ENCODE assay signal across 8 mouse cellular contexts in genomic region chr2:174672506-174673190, GRCm38 (mm10). TPM values are rescaled to one million over a fixed set of nuclear protein-coding genes. Genes with fewer than 3 reads are reported as not detected.
DNase-seq lines count a peak whose midpoint lies in the region; ATAC-seq and TF ChIP-seq lines count a peak whose summit lies in the region.

No protein-coding gene starts in this region.

- no peak overlapping the region for H3K9ac ChIP-seq in liver, embryonic 13.5 days

- no peaks in the 10 kb centered on the region for H3K9me3 ChIP-seq in liver, embryonic 13.5 days (replicated peaks)

- peak; percentile 52; the same call in 1 of the 2 replicates for ATAC-seq in liver, embryonic 13.5 days (ENCODE audit: low read depth)

- no peaks in the 10 kb centered on the region for H3K36me3 ChIP-seq in liver, embryonic 13.5 days
- no peaks in the 10 kb centered on the region for H3K36me3 ChIP-seq in myocyte (ENCODE audit: control insufficient read depth, insufficient read depth)
- no peaks in the 10 kb centered on the region for H3K36me3 ChIP-seq in thymus, adult 2 months (ENCODE audit: control insufficient read depth, insufficient read depth, low read length)

- peaks cover 36% of the 10 kb centered on the region for H3K27me3 ChIP-seq in liver, embryonic 13.5 days
- no peaks in the 10 kb centered on the region for H3K27me3 ChIP-seq in myocyte (ENCODE audit: control insufficient read depth, insufficient read depth, insufficient read length)
- no peaks in the 10 kb centered on the region for H3K27me3 ChIP-seq in thymus, adult 2 months (ENCODE audit: control insufficient read depth, insufficient read depth, low read length)

- peak overlapping the region; percentile 81 for H3K27ac ChIP-seq in gastrocnemius, adult 2 months
- no peak overlapping the region for H3K27ac ChIP-seq in liver, embryonic 13.5 days
- no peak overlapping the region for H3K27ac ChIP-seq in thymus, adult 2 months (ENCODE audit: control insufficient read depth, insufficient read depth, low read length)

- DNase-seq in cerebellum, postnatal 10 days: peak; percentile 20 to 29
- no peak for DNase-seq in cerebellum, postnatal 4 days (ENCODE audit: low spot score in 2 of 2)
- no peak for DNase-seq in brain, embryonic 14.5 days (ENCODE audit: low read depth)
- DNase-seq in gastrocnemius, adult 2 months: peak; percentile 44
- DNase-seq in induced T-regulatory cell, adult 2 months (ENCODE audit: low read depth): peak; percentile 60
- no peak for DNase-seq in liver, embryonic 13.5 days
- DNase-seq in thymus, adult 2 months: peak; percentile 22

- TF ChIP-seq POLR2A in brain, embryonic 14.5 days (IDR thresholded peaks at IDR 0.05; ENCODE audit: borderline replicate concordance, extremely low read depth, insufficient read depth, insufficient read length, poor library complexity, severe bottlenecking): no peak
- no peak for TF ChIP-seq POLR2A in myocyte (IDR thresholded peaks at IDR 0.05; ENCODE audit: insufficient read length, low read depth)
- TF ChIP-seq POLR2A in thymus, adult 2 months (IDR thresholded peaks at IDR 0.05; ENCODE audit: control insufficient read depth, extremely low read depth, insufficient read depth, low read length, poor library complexity): no peak

- 13% methylated on average over 11 of the region's 11 CpGs for WGBS in liver, embryonic 13.5 days (ENCODE audit: insufficient replicate concordance)
- WGBS in thymus, adult 2 months: 80% methylated on average over 11 of the region's 11 CpGs

- peak overlapping the region; percentile 80 for H3K4me2 ChIP-seq in liver, embryonic 13.5 days
- H3K4me2 ChIP-seq in myocyte (ENCODE audit: low read depth): peak overlapping the region; percentile 90

- peaks cover 18% of the 10 kb centered on the region for H3K4me1 ChIP-seq in liver, embryonic 13.5 days (replicated peaks)
- no peaks in the 10 kb centered on the region for H3K4me1 ChIP-seq in thymus, adult 2 months (replicated peaks; ENCODE audit: control insufficient read depth, insufficient read depth, low read length)

- peak overlapping the region; percentile 77 for H3K4me3 ChIP-seq in gastrocnemius, adult 2 months
- H3K4me3 ChIP-seq in liver, embryonic 13.5 days (replicated peaks): peak overlapping the region; percentile 55
- H3K4me3 ChIP-seq in myocyte: no peak overlapping the region
- H3K4me3 ChIP-seq in thymus, adult 2 months (ENCODE audit: control insufficient read depth, insufficient read depth, low read length): no peak overlapping the region

- intact Hi-C loops in gastrocnemius, adult 2 months (cut with DNase I): loop anchor here (2.0 to 5.0 kb wide), 2 partner anchors 180 to 185 kb away; no protein-coding TSS in a partner anchor

- no peaks in the 10 kb centered on the region for H3K79me2 ChIP-seq in myocyte (ENCODE audit: control insufficient read depth, insufficient read depth)

- no peak overlapping the region for H3ac ChIP-seq in myocyte (ENCODE audit: control insufficient read depth, insufficient read length)

- TF ChIP-seq CTCF in brain, embryonic 14.5 days (IDR thresholded peaks at IDR 0.05; ENCODE audit: borderline replicate concordance, extremely low read depth, insufficient read depth, insufficient read length): peak; percentile 28; the same call in 1 of the 2 replicates
- peak; percentile 55 for TF ChIP-seq CTCF in gastrocnemius, adult 2 months (IDR thresholded peaks at IDR 0.05)
- TF ChIP-seq CTCF in thymus, adult 2 months (IDR thresholded peaks at IDR 0.05; ENCODE audit: borderline replicate concordance, control insufficient read depth, extremely low read depth, insufficient read depth, low read length, poor library complexity): 0 out of 2 replicates have a peak, but pooled peaks have one; percentile 31

TF ChIP-seq in myocyte, 11 proteins besides CTCF, POLR2A, EP300 and RAD21:
- no peak for TF ChIP-seq MYOG (IDR thresholded peaks at IDR 0.05; ENCODE audit: control insufficient read depth in 1 of 3, insufficient read depth in 1 of 3, insufficient read length in 2 of 3, low read depth in 2 of 3)
- no peak for TF ChIP-seq E2F4 (IDR thresholded peaks at IDR 0.05; ENCODE audit: insufficient read depth)
- no peak for TF ChIP-seq USF1 (IDR thresholded peaks at IDR 0.05; ENCODE audit: low read depth)
- no peak for TF ChIP-seq TCF3 (IDR thresholded peaks at IDR 0.05; ENCODE audit: insufficient read length, low read depth)

RNA-seq across cellular contexts. Expression of gene Zfp831, which starts 29.3 kb away (rescaled TPM):
- 0.01 TPM in 2 replicates for polyA plus RNA-seq in brain, embryonic 14.5 days (2012; rRNA removed)
- not detected for total RNA-seq in gastrocnemius, adult 2 months (2021)
- polyA plus RNA-seq in liver, embryonic 13.5 days (2015; fragmentation: Nextera tagmentation; extraction: Ambion mirVana): 0.02 TPM in 2 replicates
- not detected for polyA plus RNA-seq in myocyte (2012; fragmentation: generic; extraction: Trizol)
- polyA plus RNA-seq in thymus, adult 2 months (2012; rRNA removed): 3.1 TPM in 2 replicates

Comparison
In these comparisons a context has a peak if more than half of its experiments do, and no peak if none do; other contexts are left out.
1. DNase-seq: peak in cerebellum, postnatal 10 days (2 of 2), gastrocnemius, adult 2 months (single experiment), induced T-regulatory cell, adult 2 months (single experiment) and thymus, adult 2 months (single experiment); none in cerebellum, postnatal 4 days (0 of 2), brain, embryonic 14.5 days (single experiment) and liver, embryonic 13.5 days (single experiment).
2. H3K4me3 ChIP-seq: peak in gastrocnemius, adult 2 months (single experiment) and liver, embryonic 13.5 days (single experiment); none in myocyte (single experiment) and thymus, adult 2 months (single experiment).
3. Peak in every context shown above with its lines, with median percentiles within 50 percentile points of each other: CTCF ChIP-seq.